Mouse (Mus musculus): ENCODE measurements at regions not wholly inside any gene's neighbourhood (a gene's known extent, or its start where the extent isn't known, plus 50 kb on each side); places are given as distances from the start of the nearest gene placed in this dataset.

- DNase-seq (ENCODE audit: low spot score in 2 of 2): no peak
Measured at GRCm38 (mm10) chr13:102131459-102131858, 363.4 kb upstream of the Pik3r1 start.

DNA sequence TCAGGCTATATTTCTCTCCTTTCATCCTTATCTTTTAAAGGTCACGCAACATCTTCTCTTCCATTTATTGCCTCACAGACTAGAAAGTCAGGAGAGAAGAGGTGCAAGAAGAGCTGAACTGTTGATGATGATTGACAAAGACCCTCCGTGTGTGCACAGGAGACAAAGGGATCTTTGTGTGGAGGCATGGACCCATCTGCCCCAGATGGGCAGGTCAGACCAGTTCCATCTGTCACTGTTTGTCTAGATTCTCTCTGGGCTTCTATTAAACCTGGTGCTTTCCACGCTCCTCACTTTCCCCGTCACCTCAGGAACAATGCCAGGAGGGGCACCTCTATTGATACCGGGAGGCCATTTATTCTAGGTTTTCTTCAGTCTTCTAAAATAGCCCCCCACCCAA lies 364.1 kb upstream of the Pik3r1 start:
- no peak for DNase-seq (ENCODE audit: low spot score in 2 of 2)

- DNase-seq (ENCODE audit: low spot score in 2 of 2): no peak
Measured at GRCm38 (mm10) chr13:102132696-102133095, 364.7 kb upstream of the Pik3r1 start.

- DNase-seq (ENCODE audit: low spot score in 2 of 2): no peak
Measured at GRCm38 (mm10) chr13:102135210-102135609, 367.2 kb upstream of the Pik3r1 start.

DNA sequence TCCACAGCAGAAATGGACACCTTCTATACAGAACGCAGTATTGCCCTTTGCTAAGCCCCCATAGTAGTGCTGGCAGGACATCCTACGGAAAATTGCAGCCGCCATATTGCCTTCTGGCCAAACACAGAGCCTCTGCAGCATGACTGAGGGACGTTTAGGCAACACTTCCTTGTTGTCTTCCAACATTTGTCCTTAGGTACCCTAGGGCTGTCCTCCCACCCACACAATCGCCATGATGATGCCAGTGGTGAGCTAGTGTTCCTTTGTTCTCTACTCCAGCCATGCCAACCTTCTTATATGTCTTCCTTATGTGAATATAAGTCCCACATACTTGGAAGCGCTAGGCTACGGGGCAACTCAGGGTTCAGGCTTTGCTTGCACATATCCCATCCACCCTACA lies 375.0 kb upstream of the Pik3r1 start:
- DNase-seq (ENCODE audit: low spot score in 2 of 2): no peak

GRCm38 (mm10) chr13:102143848-102144247 lies 375.8 kb upstream of the Pik3r1 start:
- no peak for DNase-seq (ENCODE audit: low spot score in 2 of 2)

DNA sequence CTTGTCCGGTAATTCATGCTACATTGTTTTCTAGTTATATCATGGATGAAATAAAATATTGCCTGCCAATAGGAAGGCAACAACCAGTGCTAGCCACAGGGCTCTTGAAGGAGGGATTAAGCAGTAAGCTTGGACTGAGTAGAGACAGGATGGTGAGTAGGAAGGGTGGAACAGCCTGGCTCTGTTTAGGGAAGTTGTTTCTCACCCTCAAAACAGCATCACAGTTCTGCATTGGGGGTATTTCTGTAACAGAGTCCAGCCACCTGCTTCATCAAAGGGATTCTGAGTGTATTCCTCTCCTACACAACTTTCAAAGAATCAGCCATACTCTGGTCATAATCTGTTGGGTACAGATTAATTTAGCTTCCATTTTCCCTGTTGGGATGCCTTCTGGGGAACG lies 380.0 kb upstream of the Pik3r1 start:
- no peak for DNase-seq (ENCODE audit: low spot score in 2 of 2)

DNA sequence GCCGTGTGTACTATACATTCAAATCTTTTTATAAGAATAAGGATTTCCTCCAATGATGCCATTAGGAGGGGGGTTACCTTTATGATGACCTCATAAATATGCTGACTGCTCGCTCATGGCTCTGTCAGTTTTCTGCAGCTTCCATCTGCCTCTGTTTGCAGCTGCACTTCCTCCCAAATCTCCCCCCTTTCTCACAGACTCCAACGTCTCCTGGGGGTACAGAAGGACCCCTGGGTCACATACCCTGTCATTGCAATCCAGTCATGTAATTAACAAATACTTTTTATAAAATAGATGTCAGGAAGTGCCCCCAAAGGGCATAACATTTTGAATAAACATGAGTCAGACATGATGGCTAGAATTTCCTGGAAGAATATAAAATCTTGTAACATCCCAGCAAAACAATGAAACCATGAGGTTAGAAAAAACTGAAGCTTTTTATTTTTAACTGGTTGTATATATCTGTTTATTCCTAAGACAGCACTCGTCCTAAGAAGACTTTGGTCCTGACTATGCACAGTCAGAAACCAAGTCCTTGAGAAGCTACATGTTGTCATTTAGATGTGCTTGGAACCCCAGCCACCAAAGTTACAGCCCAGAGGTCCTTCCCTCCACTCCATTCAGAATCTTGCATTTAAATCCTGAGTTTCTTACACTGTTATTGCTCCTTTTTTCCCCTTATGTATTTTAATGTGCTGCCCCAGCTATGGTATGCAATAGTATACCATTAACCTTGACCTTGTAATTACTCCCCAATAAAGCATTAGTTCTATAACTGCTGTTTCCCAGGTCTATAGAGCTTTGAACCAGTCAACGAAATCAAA lies 386.0 kb upstream of the Pik3r1 start:
- no peak for DNase-seq (ENCODE audit: low spot score in 2 of 2)

- DNase-seq (ENCODE audit: low spot score in 2 of 2): no peak
Measured at GRCm38 (mm10) chr13:102154609-102154899, 386.5 kb upstream of the Pik3r1 start.

DNA sequence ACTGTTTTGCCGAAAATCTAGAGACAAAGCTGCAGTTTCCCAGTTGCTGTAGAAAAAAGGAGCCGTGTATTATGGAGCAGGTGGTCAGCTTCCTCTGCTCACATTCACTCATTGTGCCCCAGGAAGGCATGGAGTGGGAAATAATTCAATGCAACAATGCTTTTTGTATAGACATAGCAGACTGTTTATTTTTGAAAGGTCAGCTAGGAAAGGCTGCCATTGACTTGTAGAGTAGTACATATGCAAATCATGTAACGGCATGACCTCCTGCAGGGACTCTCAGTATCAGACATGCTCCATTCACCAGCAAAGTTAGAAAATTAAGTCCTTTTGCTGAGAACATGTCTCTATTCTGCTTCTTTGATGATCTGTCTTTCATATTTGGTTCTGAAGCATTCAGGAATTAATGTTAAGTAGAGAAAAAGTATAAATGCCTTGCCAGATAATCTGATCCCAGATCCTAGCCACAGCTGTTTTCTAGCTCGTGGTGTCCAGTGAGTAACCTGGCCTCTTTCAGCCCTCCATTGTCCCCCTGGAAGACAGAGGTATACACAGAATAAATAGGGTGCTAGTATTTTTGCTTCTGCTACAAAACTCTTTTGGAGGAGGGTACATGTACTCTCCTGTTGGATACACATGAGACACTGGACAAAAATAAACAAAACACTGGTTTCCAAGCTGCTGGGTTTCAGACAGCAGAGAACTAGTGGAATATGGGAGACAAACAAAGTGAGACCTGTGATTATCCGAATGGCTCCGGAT lies 389.5 kb upstream of the Pik3r1 start:
- no peak for DNase-seq (ENCODE audit: low spot score in 2 of 2)

GRCm38 (mm10) chr13:102173382-102174234 lies 405.6 kb upstream of the Pik3r1 start:
- DNase-seq (ENCODE audit: low spot score in 2 of 2): no peak

DNA sequence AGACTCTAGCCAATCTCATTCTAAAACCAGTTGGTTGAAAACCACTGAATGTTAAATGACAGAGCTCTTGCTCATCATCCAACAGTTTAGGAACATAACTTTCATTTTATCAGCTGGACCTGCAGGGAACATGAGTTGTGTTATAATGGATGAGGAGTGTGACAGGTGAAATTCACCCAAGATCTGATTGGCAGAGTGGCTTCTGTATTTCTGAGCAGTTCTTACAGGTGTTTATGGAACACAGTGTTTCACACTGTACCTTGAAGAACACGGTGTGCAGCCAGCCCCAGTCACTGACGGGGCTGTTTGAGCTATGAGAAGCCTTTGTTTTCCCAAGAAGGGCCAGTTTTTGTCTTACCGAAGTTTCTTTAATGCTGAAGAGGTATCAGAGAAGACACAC lies 406.4 kb upstream of the Pik3r1 start:
- DNase-seq (ENCODE audit: low spot score in 2 of 2): no peak

DNA sequence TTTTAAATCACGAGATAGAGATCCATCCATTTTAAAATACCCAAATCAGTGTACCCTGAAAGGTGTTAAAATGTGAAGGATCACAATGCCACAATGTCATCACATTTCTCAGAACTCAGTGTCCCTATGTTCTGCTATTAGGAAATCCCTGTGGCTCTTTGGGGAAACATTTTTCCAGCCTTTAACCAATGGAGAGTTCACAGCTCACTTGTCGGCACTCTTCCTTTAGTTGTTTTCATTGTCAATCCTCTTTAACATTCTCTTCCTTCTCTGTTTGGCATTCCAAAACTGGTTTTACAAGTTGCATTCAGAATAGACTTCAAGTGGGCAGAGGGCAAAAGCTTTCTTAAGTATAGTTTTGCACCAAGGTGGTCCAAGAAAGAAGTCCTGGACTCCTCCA lies 406.9 kb upstream of the Pik3r1 start:
- DNase-seq (ENCODE audit: low spot score in 2 of 2): no peak

- DNase-seq (ENCODE audit: low spot score in 2 of 2): no peak
Measured at GRCm38 (mm10) chr13:102175406-102175805, 407.4 kb upstream of the Pik3r1 start.

- DNase-seq (ENCODE audit: low spot score in 2 of 2): no peak
Measured at GRCm38 (mm10) chr13:102176456-102176855, 408.4 kb upstream of the Pik3r1 start.

- DNase-seq (ENCODE audit: low spot score in 2 of 2): no peak
Measured at GRCm38 (mm10) chr13:102194716-102195115, 426.7 kb upstream of the Pik3r1 start.

GRCm38 (mm10) chr13:102202301-102202700 lies 434.3 kb upstream of the Pik3r1 start:
- no peak for DNase-seq (ENCODE audit: low spot score in 2 of 2)

- DNase-seq (ENCODE audit: low spot score in 2 of 2): no peak
Measured at GRCm38 (mm10) chr13:102218486-102218885, 450.5 kb upstream of the Pik3r1 start.

GRCm38 (mm10) chr13:102231048-102231447 lies 462.3 kb upstream of the Cd180 start:
- peak in 1 of 2 experiments; percentile 16 for DNase-seq (ENCODE audit: low spot score in 2 of 2)

DNA sequence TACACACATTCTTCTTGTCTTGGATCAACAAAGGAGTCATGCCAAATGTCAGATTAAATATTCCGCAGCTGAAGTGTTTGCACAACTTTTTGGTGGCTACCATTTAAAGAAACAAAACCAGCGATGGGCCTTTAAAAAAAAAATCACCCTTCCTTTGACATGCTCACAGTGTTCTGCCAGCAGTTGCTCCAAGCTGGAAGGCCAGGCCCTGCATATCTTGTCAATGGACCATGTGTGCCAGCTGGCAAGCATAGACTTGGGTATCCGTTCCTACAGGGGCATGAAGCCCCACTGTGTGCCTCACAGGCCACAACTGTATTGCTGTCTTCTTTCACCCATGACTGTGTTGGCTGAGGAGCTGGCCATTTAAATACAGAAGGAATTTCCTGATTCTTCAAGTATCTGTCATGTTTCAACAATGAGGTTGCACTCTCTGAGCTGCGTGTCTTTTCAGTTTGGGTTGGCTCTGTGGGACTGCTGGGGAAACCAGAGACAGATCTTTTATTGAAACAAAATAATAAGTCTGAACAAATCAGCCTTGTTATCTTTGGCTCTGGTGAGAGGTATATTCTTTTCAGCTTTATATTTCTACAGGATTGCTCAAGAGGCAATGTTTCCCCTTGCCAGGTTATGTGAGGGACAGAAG lies 460.9 kb upstream of the Cd180 start:
- DNase-seq (ENCODE audit: low spot score in 2 of 2): peak; percentile 22 to 44

DNA sequence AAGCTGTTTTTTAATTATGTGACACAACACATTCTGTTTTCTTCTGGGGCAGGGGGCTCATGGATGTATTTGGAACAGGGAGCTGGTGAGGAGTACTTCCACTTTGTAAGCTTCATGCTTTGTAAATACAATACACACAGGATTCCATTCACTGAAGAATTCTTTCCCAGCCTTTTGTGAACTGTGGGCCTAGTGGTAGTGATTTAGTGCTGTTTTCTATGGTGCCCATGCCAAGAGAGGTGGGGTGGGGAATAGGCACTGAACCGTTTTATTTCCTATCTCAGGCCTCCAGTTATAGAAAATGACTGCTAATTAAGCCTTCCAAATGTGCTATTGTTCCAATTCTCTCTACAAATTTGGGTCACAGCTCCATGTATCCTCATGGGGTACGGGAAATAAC lies 442.5 kb upstream of the Cd180 start:
- no peak for DNase-seq (ENCODE audit: low spot score in 2 of 2)

GRCm38 (mm10) chr13:102251709-102252108 lies 441.6 kb upstream of the Cd180 start:
- DNase-seq (ENCODE audit: low spot score in 2 of 2): no peak
